Mouse (Mus musculus) heart, adult 2 months (tissue): Measurements from ENCODE around the gene Afap1l2. TPM values are rescaled to one million over a fixed set of nuclear protein-coding genes. Genes with fewer than 3 reads are reported as not detected.

Source experiments
- DNase-seq, 2 experiments: peaks; one replicate each; pipeline ENCODE4 v3.0.0; 2021
- H3K27ac ChIP-seq: fragments of 200-600 bp; 2 replicates; pipeline ENCODE4 v1.8.1; 2022
- H3K27me3 ChIP-seq: fragments of 200-500 bp; 2 replicates; pipeline ENCODE4 v1.6.1; 2012; ENCODE audit warnings: mild to moderate bottlenecking, low read length, inconsistent platforms, mixed read lengths; ENCODE audit not compliant: control insufficient read depth, insufficient read depth
- H3K36me3 ChIP-seq: fragments of 200-500 bp; 2 replicates; pipeline ENCODE4 v1.6.1; 2012; ENCODE audit warnings: low read length, inconsistent platforms; ENCODE audit not compliant: control insufficient read depth, insufficient read depth
- H3K4me1 ChIP-seq: fragments of 200-500 bp; 2 replicates; pipeline ENCODE4 v1.6.1; 2011; ENCODE audit warnings: low read length; ENCODE audit not compliant: control insufficient read depth, insufficient read depth
- H3K4me3 ChIP-seq: fragments of 200-600 bp; 2 replicates; pipeline ENCODE4 v1.8.1; 2022
- H3K79me2 ChIP-seq: fragments of 200-500 bp; replicated peaks from 2 replicates; pipeline ENCODE4 v1.6.1; 2012; ENCODE audit warnings: mild to moderate bottlenecking, inconsistent platforms, low read length, moderate library complexity, mixed read lengths; ENCODE audit not compliant: control insufficient read depth, insufficient read depth
- H3K9ac ChIP-seq: fragments of 200-500 bp; 2 replicates; pipeline ENCODE4 v1.6.1; 2012; ENCODE audit warnings: low read depth, mild to moderate bottlenecking, control low read depth, inconsistent platforms, low read length, mixed read lengths
- CTCF ChIP-seq: fragments of 200-600 bp; IDR thresholded peaks from 2 replicates; pipeline ENCODE4 v1.8.1; 2022; ENCODE audit warnings: antibody characterized with exemption, mild to moderate bottlenecking, moderate library complexity
- EP300 ChIP-seq: fragments of 200-500 bp; IDR thresholded peaks from 2 replicates; pipeline ENCODE4 v1.6.1; 2011; ENCODE audit warnings: low read depth, low read length, control low read depth; ENCODE audit not compliant: insufficient read depth
- POLR2A ChIP-seq: fragments of 200-500 bp; IDR thresholded peaks from 2 replicates; pipeline ENCODE4 v1.6.1; 2011; ENCODE audit warnings: mild to moderate bottlenecking, low read depth, low read length, control low read depth; ENCODE audit not compliant: insufficient read depth
- WGBS: fragments of 180-500 bp; shearing (Covaris S2); methylation state at CpG from one replicate; pipeline ENCODE4 v1.1.7; 2018; 5-methylcytosine and 5-hydroxymethylcytosine counted together
- intact Hi-C: fragments of 180-260 bp; cut with DNase I; formaldehyde crosslinking; loops from one replicate; pipeline ENCODE4 v1.15.1; 2025
- polyA plus RNA-seq: library from polyadenylated mRNA; depleted of rRNA; stranded (reverse); fragments of >200 nt; gene quantifications from 2 replicates; pipeline ENCODE4 v1.2.3, GENCODE M21; 2012
- total RNA-seq, 2 experiments: library from RNA; stranded (reverse); gene quantifications; 2 replicates each; pipeline ENCODE4 v1.2.3; 2021

The Afap1l2 gene
- total and polyA plus RNA-seq, 3 experiments, result 1.8 to 3.6 (median 3.6) TPM

GRCm38 (mm10) chr19:56997164-56997599, 10.8 kb downstream of the Afap1l2 start:
- 9% methylated on average over 10 of the region's 10 CpGs for WGBS
- peak; percentile 39 to 44 for DNase-seq
- H3K27me3 ChIP-seq, result no peaks in the 10 kb centered on the region
- TF ChIP-seq POLR2A, result no peak
- TF ChIP-seq CTCF, result no peak
- no peak for TF ChIP-seq EP300
- no peak overlapping the region for H3K4me3 ChIP-seq
- no peaks in the 10 kb centered on the region for H3K36me3 ChIP-seq
- intact Hi-C loops, result no loop called here
- H3K9ac ChIP-seq, result no peak overlapping the region
- H3K4me1 ChIP-seq, result peaks cover 6% of the 10 kb centered on the region
- peak overlapping the region; percentile 28 for H3K27ac ChIP-seq
- H3K79me2 ChIP-seq, result no peaks in the 10 kb centered on the region

DNA sequence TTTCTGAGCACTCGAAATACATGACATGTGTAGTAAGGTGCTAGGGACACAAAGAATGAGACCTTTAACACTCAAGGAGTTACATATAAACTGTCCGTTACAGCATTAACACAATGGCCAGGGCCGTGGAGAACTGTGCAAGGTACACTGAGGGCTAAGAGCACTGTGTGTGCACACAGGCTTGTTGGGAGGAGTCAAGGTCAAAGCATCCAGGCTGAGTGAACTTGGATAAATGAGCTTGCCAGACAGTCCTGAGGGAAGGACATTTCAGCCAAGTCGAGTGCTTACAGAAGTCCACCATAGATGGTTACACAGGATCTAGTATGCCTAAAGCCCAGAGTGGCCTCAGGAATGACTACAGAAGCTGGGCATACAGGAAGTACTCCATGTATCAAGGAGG, 12.6 kb downstream of the Afap1l2 start:
- no peaks in the 10 kb centered on the region for H3K27me3 ChIP-seq
- no peaks in the 10 kb centered on the region for H3K36me3 ChIP-seq
- peaks cover 6% of the 10 kb centered on the region for H3K4me1 ChIP-seq
- WGBS, result 75% methylated on average over 4 of the region's 4 CpGs
- H3K79me2 ChIP-seq, result no peaks in the 10 kb centered on the region
- no peak overlapping the region for H3K4me3 ChIP-seq
- H3K27ac ChIP-seq, result no peak overlapping the region
- no peak for TF ChIP-seq EP300
- TF ChIP-seq POLR2A, result no peak
- TF ChIP-seq CTCF, result no peak
- intact Hi-C loops, result no loop called here
- no peak for DNase-seq
- no peak overlapping the region for H3K9ac ChIP-seq

DNA sequence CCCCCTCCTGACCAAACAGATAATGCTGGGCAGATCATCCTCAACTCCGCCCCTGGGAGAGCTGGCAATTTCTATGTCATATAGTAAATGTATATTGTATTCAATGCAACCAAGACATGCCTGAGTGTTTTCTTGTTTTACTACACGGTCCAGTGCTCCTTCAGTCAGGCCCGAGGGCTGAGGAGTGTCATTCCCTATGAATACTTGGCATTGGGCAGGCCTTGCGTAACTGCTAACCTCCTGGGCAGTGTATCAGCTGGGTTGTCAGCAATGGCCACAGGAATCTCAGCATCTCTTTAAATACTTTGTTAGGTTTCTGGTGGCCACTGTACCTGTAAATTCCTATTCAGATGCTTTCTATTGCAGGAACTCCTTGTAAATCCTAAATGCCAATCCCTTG, 13.4 kb downstream of the Afap1l2 start:
- Histone ChIP-seq H3K79me2 (no peaks in the 10 kb centered on the region), H3K4me3 (no peak overlapping the region), H3K36me3 (no peaks in the 10 kb centered on the region), H3K9ac (no peak overlapping the region), H3K27ac (no peak overlapping the region; the same call in 1 of the 2 replicates), H3K4me1 (peaks cover 6% of the 10 kb centered on the region), H3K27me3 (no peaks in the 10 kb centered on the region)
- TF ChIP-seq CTCF (no peak), EP300 (no peak), POLR2A (no peak)
- peak; percentile 39 to 50 for DNase-seq
- intact Hi-C loops, result no loop called here
- 80% methylated on average over 4 of the region's 4 CpGs for WGBS

DNA sequence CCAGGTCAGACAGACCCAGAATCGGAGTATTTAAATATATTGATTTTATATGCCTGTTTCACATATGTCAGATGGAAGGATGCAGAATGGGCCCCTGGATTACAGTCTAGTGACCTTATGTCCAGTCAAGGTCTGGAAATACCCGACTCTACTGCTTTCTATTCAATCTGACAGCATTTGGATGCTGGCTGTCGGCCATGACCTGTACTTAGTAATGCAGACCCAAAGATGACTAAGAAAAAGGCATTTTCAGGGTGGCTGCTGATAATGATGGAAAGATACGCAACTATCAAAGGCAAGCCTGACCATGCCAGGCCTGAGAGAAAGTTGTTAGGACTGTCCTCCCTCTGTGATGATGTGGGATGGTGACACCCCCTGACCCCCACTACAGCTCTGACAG, 14.3 kb downstream of the Afap1l2 start:
- WGBS, result 63% methylated on average over 4 of the region's 4 CpGs
- no peak for TF ChIP-seq POLR2A
- no peak for TF ChIP-seq CTCF
- no peak for TF ChIP-seq EP300
- Histone ChIP-seq H3K9ac (no peak overlapping the region), H3K4me1 (peaks cover 6% of the 10 kb centered on the region), H3K27me3 (no peaks in the 10 kb centered on the region), H3K27ac (no peak overlapping the region), H3K79me2 (no peaks in the 10 kb centered on the region), H3K36me3 (no peaks in the 10 kb centered on the region), H3K4me3 (no peak overlapping the region)
- no peak for DNase-seq
- intact Hi-C loops, result no loop called here

GRCm38 (mm10) chr19:56992978-56993545, 15.0 kb downstream of the Afap1l2 start:
- Histone ChIP-seq H3K36me3 (no peaks in the 10 kb centered on the region), H3K4me3 (no peak overlapping the region), H3K27me3 (no peaks in the 10 kb centered on the region), H3K4me1 (peaks cover 6% of the 10 kb centered on the region), H3K9ac (no peak overlapping the region), H3K27ac (no peak overlapping the region), H3K79me2 (no peaks in the 10 kb centered on the region)
- no peak for TF ChIP-seq EP300
- no peak for TF ChIP-seq CTCF
- no peak for TF ChIP-seq POLR2A
- intact Hi-C loops, result no loop called here
- WGBS, result 54% methylated on average over 8 of the region's 8 CpGs
- DNase-seq, result no peak

GRCm38 (mm10) chr19:56990367-56991111, 17.5 kb downstream of the Afap1l2 start:
- peaks cover 2% of the 10 kb centered on the region for H3K4me1 ChIP-seq
- peak in 1 of 2 experiments; percentile 25 for DNase-seq
- H3K79me2 ChIP-seq, result no peaks in the 10 kb centered on the region
- no peak overlapping the region for H3K9ac ChIP-seq
- H3K27ac ChIP-seq, result no peak overlapping the region
- no peak overlapping the region for H3K4me3 ChIP-seq
- 59% methylated on average over 14 of the region's 14 CpGs for WGBS
- intact Hi-C loops, result no loop called here
- H3K36me3 ChIP-seq, result no peaks in the 10 kb centered on the region
- TF ChIP-seq EP300 (no peak), POLR2A (no peak), CTCF (no peak)
- H3K27me3 ChIP-seq, result no peaks in the 10 kb centered on the region
